Comparison of ENCODE assay signal across 8 mouse cellular contexts in genomic region chr4:24899146-24899545, GRCm38 (mm10). TPM values are rescaled to one million over a fixed set of nuclear protein-coding genes. Genes with fewer than 3 reads are reported as not detected.
DNase-seq lines count a peak whose midpoint lies in the region; ATAC-seq lines count a peak whose summit lies in the region.

No protein-coding gene starts in this region.

- WGBS in lung, embryonic 15.5 days = 42% methylated on average over 4 of the region's 4 CpGs
- 28% methylated on average over 4 of the region's 4 CpGs for WGBS in embryonic facial prominence, embryonic 11.5 days
- WGBS in limb, embryonic 11.5 days = 6% methylated on average over 4 of the region's 4 CpGs
- 11% methylated on average over 4 of the region's 4 CpGs for WGBS in neural tube, embryonic 15.5 days

- no peaks in the 10 kb centered on the region for H3K9me3 ChIP-seq in lung, embryonic 15.5 days
- H3K9me3 ChIP-seq in embryonic facial prominence, embryonic 11.5 days (replicated peaks; ENCODE audit: control insufficient read depth, low read length) = no peaks in the 10 kb centered on the region
- H3K9me3 ChIP-seq in limb, embryonic 11.5 days (ENCODE audit: control insufficient read depth, low read length) = no peaks in the 10 kb centered on the region
- H3K9me3 ChIP-seq in neural tube, embryonic 15.5 days (replicated peaks) = no peaks in the 10 kb centered on the region

- no peaks in the 10 kb centered on the region for H3K27me3 ChIP-seq in lung, embryonic 15.5 days
- H3K27me3 ChIP-seq in embryonic facial prominence, embryonic 11.5 days (ENCODE audit: control insufficient read depth, insufficient read depth, low read length) = no peaks in the 10 kb centered on the region
- no peaks in the 10 kb centered on the region for H3K27me3 ChIP-seq in limb, embryonic 11.5 days (ENCODE audit: control insufficient read depth, insufficient read depth, low read length)
- H3K27me3 ChIP-seq in neural tube, embryonic 15.5 days (replicated peaks) = no peaks in the 10 kb centered on the region

- H3K27ac ChIP-seq in lung, embryonic 15.5 days = no peak overlapping the region
- no peak overlapping the region for H3K27ac ChIP-seq in embryonic facial prominence, embryonic 11.5 days (replicated peaks; ENCODE audit: low read depth, low read length)
- no peak overlapping the region for H3K27ac ChIP-seq in limb, embryonic 11.5 days (replicated peaks; ENCODE audit: low read depth, low read length)
- no peak overlapping the region for H3K27ac ChIP-seq in neural tube, embryonic 15.5 days (replicated peaks)

- peaks cover 12% of the 10 kb centered on the region for H3K4me1 ChIP-seq in lung, embryonic 15.5 days
- no peaks in the 10 kb centered on the region for H3K4me1 ChIP-seq in embryonic facial prominence, embryonic 11.5 days (ENCODE audit: control insufficient read depth, insufficient read depth, low read length)
- H3K4me1 ChIP-seq in limb, embryonic 11.5 days (ENCODE audit: control insufficient read depth, insufficient read depth, low read length) = 0 out of 2 replicates have a peak, but pooled peaks cover 4% of the 10 kb centered on the region
- peaks cover 12% of the 10 kb centered on the region for H3K4me1 ChIP-seq in neural tube, embryonic 15.5 days

- no peak for DNase-seq in lung, postnatal 10 days
- DNase-seq in embryonic facial prominence, embryonic 11.5 days (ENCODE audit: low spot score) = no peak
- DNase-seq in limb, embryonic 11.5 days (ENCODE audit: low spot score) = no peak
- no peak for DNase-seq in right cerebral cortex, postnatal 36 days (ENCODE audit: low spot score in 2 of 2)
- DNase-seq in lung, postnatal 25 days (ENCODE audit: low spot score) = no peak
- DNase-seq in urinary bladder, postnatal 4 days (ENCODE audit: low spot score in 2 of 2) = no peak

- peaks cover 19% of the 10 kb centered on the region for H3K36me3 ChIP-seq in lung, embryonic 15.5 days
- H3K36me3 ChIP-seq in embryonic facial prominence, embryonic 11.5 days (replicated peaks; ENCODE audit: control insufficient read depth, insufficient read depth, low read depth, low read length) = peaks cover 3% of the 10 kb centered on the region
- no peaks in the 10 kb centered on the region; the same call in 1 of the 2 replicates for H3K36me3 ChIP-seq in limb, embryonic 11.5 days (ENCODE audit: control insufficient read depth, insufficient read depth, low read length)
- peaks cover 26% of the 10 kb centered on the region for H3K36me3 ChIP-seq in neural tube, embryonic 15.5 days

- H3K9ac ChIP-seq in lung, embryonic 15.5 days = peak overlapping the region; percentile 84; the same call in 1 of the 2 replicates
- H3K9ac ChIP-seq in embryonic facial prominence, embryonic 11.5 days (replicated peaks; ENCODE audit: low read length) = no peak overlapping the region
- no peak overlapping the region for H3K9ac ChIP-seq in limb, embryonic 11.5 days (ENCODE audit: low read length)
- no peak overlapping the region for H3K9ac ChIP-seq in neural tube, embryonic 15.5 days (replicated peaks)

- H3K4me2 ChIP-seq in lung, embryonic 15.5 days = peak overlapping the region; percentile 87
- H3K4me2 ChIP-seq in embryonic facial prominence, embryonic 11.5 days (ENCODE audit: low read depth, low read length) = peak overlapping the region; percentile 36
- peak overlapping the region; percentile 56 for H3K4me2 ChIP-seq in limb, embryonic 11.5 days (ENCODE audit: low read depth, severe bottlenecking)
- H3K4me2 ChIP-seq in neural tube, embryonic 15.5 days = peak overlapping the region; percentile 80

- ATAC-seq in lung, embryonic 15.5 days (ENCODE audit: borderline replicate concordance, extremely low read depth, low FRiP score, low TSS enrichment) = no peak
- no peak for ATAC-seq in embryonic facial prominence, embryonic 11.5 days (replicated peaks; ENCODE audit: insufficient number of reproducible peaks, low FRiP score, low TSS enrichment, low read depth)
- ATAC-seq in limb, embryonic 11.5 days (ENCODE audit: insufficient number of reproducible peaks, low FRiP score, low TSS enrichment, low read depth) = no peak
- ATAC-seq in neural tube, embryonic 15.5 days (ENCODE audit: low FRiP score) = no peak

- H3K4me3 ChIP-seq in lung, embryonic 15.5 days = peak overlapping the region; percentile 92
- peak overlapping the region; percentile 81 for H3K4me3 ChIP-seq in embryonic facial prominence, embryonic 11.5 days (ENCODE audit: low read depth, low read length)
- H3K4me3 ChIP-seq in limb, embryonic 11.5 days (ENCODE audit: low read depth, low read length) = no peak overlapping the region
- H3K4me3 ChIP-seq in neural tube, embryonic 15.5 days (replicated peaks) = peak overlapping the region; percentile 89

RNA-seq across cellular contexts. Expression of gene Ndufaf4, which starts 1.3 kb away (rescaled TPM):
- 38.9 and 40.6 TPM in 2 replicates for polyA plus RNA-seq in lung, embryonic 15.5 days (2015; fragmentation: Nextera tagmentation; extraction: Ambion mirVana)
- 74.2 and 75.5 TPM in 2 replicates for polyA plus RNA-seq in embryonic facial prominence, embryonic 11.5 days (2014; fragmentation: Nextera tagmentation; extraction: Ambion mirVana)
- polyA plus RNA-seq in limb, embryonic 11.5 days (2014; fragmentation: Nextera tagmentation; extraction: Ambion mirVana) = 57.2 and 64.8 TPM in 2 replicates
- polyA plus RNA-seq in neural tube, embryonic 15.5 days (2015; fragmentation: Nextera tagmentation; extraction: Ambion mirVana) = 65.7 and 69.7 TPM in 2 replicates

RNA-seq across cellular contexts. Expression of gene Klhl32, which starts 48.2 kb away (rescaled TPM):
- polyA plus RNA-seq in lung, embryonic 15.5 days (2015; fragmentation: Nextera tagmentation; extraction: Ambion mirVana) = 1.4 and 1.8 TPM in 2 replicates
- polyA plus RNA-seq in embryonic facial prominence, embryonic 11.5 days (2014; fragmentation: Nextera tagmentation; extraction: Ambion mirVana) = 1.7 and 2.6 TPM in 2 replicates
- polyA plus RNA-seq in limb, embryonic 11.5 days (2014; fragmentation: Nextera tagmentation; extraction: Ambion mirVana) = 4.0 and 4.9 TPM in 2 replicates
- 33.9 and 36.0 TPM in 2 replicates for polyA plus RNA-seq in neural tube, embryonic 15.5 days (2015; fragmentation: Nextera tagmentation; extraction: Ambion mirVana)

Comparison
In these comparisons a context has a peak if more than half of its experiments do, and no peak if none do; other contexts are left out.
1. H3K4me2 ChIP-seq: peak in every context shown above with its lines; median percentile 87 in lung, embryonic 15.5 days; 80 in neural tube, embryonic 15.5 days; 56 in limb, embryonic 11.5 days; 36 in embryonic facial prominence, embryonic 11.5 days.